ENCODE assay signal across 16 mouse cellular contexts in genomic region chr14:87865216-87866202, GRCm38 (mm10).
A peak's percentile ranks its signal among the peaks of the same experiment; 100 is the strongest.
DNase-seq lines count a peak whose midpoint lies in the region; ATAC-seq and TF ChIP-seq lines count a peak whose summit lies in the region.
"Had no signal": no experiment of that assay in that cellular context is flagged by ENCODE, and none has a peak within 500 bp of the region (broad histone marks: within the 10 kb centered on the region; RNA-seq: fewer than 3 reads in every experiment).

No protein-coding gene starts in this region.

- H3K4me1 ChIP-seq in forebrain, embryonic 15.5 days = peaks cover 13% of the 10 kb centered on the region
- peaks cover 6% of the 10 kb centered on the region for H3K4me1 ChIP-seq in midbrain, embryonic 11.5 days (ENCODE audit: control insufficient read depth, insufficient read depth, low read length)
- H3K4me1 ChIP-seq in heart, adult 2 months (ENCODE audit: control insufficient read depth, insufficient read depth, low read length) = no peaks in the 10 kb centered on the region
- H3K4me1 ChIP-seq: limb, embryonic 15.5 days had no signal

- intact Hi-C loops in heart, adult 2 months (cut with DNase I) = no loop called here

- H3K79me2 ChIP-seq in heart, adult 2 months (replicated peaks; ENCODE audit: control insufficient read depth, insufficient read depth, low read length) = no peaks in the 10 kb centered on the region

- H3K4me2 ChIP-seq in forebrain, embryonic 15.5 days (replicated peaks) = peak overlapping the region; percentile 28
- no peak overlapping the region for H3K4me2 ChIP-seq in midbrain, embryonic 11.5 days
- H3K4me2 ChIP-seq: heart, embryonic 11.5 days; limb, embryonic 15.5 days had no signal

- 0 out of 2 replicates have a peak overlapping the region, but pooled peaks have one; percentile 13 for H3K4me3 ChIP-seq in forebrain, embryonic 15.5 days
- H3K4me3 ChIP-seq in midbrain, embryonic 11.5 days (ENCODE audit: low read depth, low read length) = no peak overlapping the region
- no peak overlapping the region for H3K4me3 ChIP-seq in heart, adult 2 months
- H3K4me3 ChIP-seq: left cerebral cortex, adult 2 months; limb, embryonic 15.5 days; myocyte had no signal

- ATAC-seq in forebrain, embryonic 15.5 days (replicated peaks) = peak; percentile 74
- peak; percentile 74 for ATAC-seq in midbrain, embryonic 11.5 days (ENCODE audit: low FRiP score)
- ATAC-seq in erythroid progenitor cell, adult 5-6 weeks (replicated peaks; ENCODE audit: low FRiP score, poor library complexity, severe bottlenecking) = no peak

- 9% methylated on average over 14 of the region's 14 CpGs for WGBS in forebrain, embryonic 15.5 days
- WGBS in midbrain, embryonic 11.5 days = 38% methylated on average over 14 of the region's 14 CpGs
- 51% methylated on average over 14 of the region's 14 CpGs for WGBS in heart, adult 2 months

- DNase-seq in cerebellum, postnatal 10 days = peak; percentile 62 to 63
- DNase-seq in cerebellum, adult 9-11 months = no peak
- DNase-seq in Muller cell, postnatal 12 days (ENCODE audit: inconsistent ontology term) = peak; percentile 20
- DNase-seq in midbrain, embryonic 11.5 days (ENCODE audit: low spot score, missing footprints) = peak; percentile 87
- DNase-seq in heart, adult 2 months = no peak
- no peak for DNase-seq in cerebellum, adult 18-20 months
- DNase-seq: heart, postnatal 36 days; kidney, adult 8-10 months; lung, adult 18-20 months had no signal

- H3K27ac ChIP-seq in forebrain, embryonic 15.5 days (replicated peaks) = peak overlapping the region; percentile 37; the same call in 1 of the 2 replicates
- H3K27ac ChIP-seq in midbrain, embryonic 11.5 days (ENCODE audit: low read depth, low read length) = peak overlapping the region; percentile 4; the same call in 1 of the 2 replicates
- no peak overlapping the region for H3K27ac ChIP-seq in heart, adult 2 months
- H3K27ac ChIP-seq: left cerebral cortex, adult 2 months; limb, embryonic 15.5 days; macrophage had no signal

- no peak for TF ChIP-seq CTCF in heart, adult 2 months (IDR thresholded peaks at IDR 0.05)

- H3K9me3 ChIP-seq in forebrain, embryonic 15.5 days = no peaks in the 10 kb centered on the region
- H3K9me3 ChIP-seq in midbrain, embryonic 11.5 days (ENCODE audit: control insufficient read depth, low read length) = no peaks in the 10 kb centered on the region
- H3K9me3 ChIP-seq: limb, embryonic 15.5 days had no signal

- no peak for TF ChIP-seq POLR2A in heart, adult 2 months (IDR thresholded peaks at IDR 0.05; ENCODE audit: insufficient read depth, low read depth, low read length)

- no peak for TF ChIP-seq EP300 in heart, adult 2 months (IDR thresholded peaks at IDR 0.05; ENCODE audit: insufficient read depth, low read depth, low read length)

- H3K9ac ChIP-seq in forebrain, embryonic 15.5 days (replicated peaks) = no peak overlapping the region
- no peak overlapping the region for H3K9ac ChIP-seq in midbrain, embryonic 11.5 days (ENCODE audit: low read length)
- no peak overlapping the region for H3K9ac ChIP-seq in heart, adult 2 months (ENCODE audit: low read depth, low read length)
- H3K9ac ChIP-seq: limb, embryonic 15.5 days had no signal

- no peaks in the 10 kb centered on the region for H3K27me3 ChIP-seq in forebrain, embryonic 15.5 days
- H3K27me3 ChIP-seq in midbrain, embryonic 11.5 days (ENCODE audit: control insufficient read depth, insufficient read depth, low read length) = no peaks in the 10 kb centered on the region
- no peaks in the 10 kb centered on the region for H3K27me3 ChIP-seq in heart, adult 2 months (ENCODE audit: control insufficient read depth, insufficient read depth, low read length)
- H3K27me3 ChIP-seq: limb, embryonic 15.5 days had no signal

- no peaks in the 10 kb centered on the region for H3K36me3 ChIP-seq in forebrain, embryonic 15.5 days
- no peaks in the 10 kb centered on the region for H3K36me3 ChIP-seq in midbrain, embryonic 11.5 days (ENCODE audit: control insufficient read depth, insufficient read depth, low read length)
- H3K36me3 ChIP-seq in heart, adult 2 months (ENCODE audit: control insufficient read depth, insufficient read depth, low read length) = no peaks in the 10 kb centered on the region
- H3K36me3 ChIP-seq: limb, embryonic 15.5 days had no signal

Comparison
In these comparisons a context has a peak if more than half of its experiments do, and no peak if none do; other contexts are left out.
1. DNase-seq: peak in cerebellum, postnatal 10 days (2 of 2), Muller cell, postnatal 12 days (single experiment) and midbrain, embryonic 11.5 days (single experiment); none in cerebellum, adult 9-11 months (single experiment), heart, adult 2 months (0 of 2) and cerebellum, adult 18-20 months (0 of 2).